Mouse (Mus musculus): Measurements from ENCODE around the gene Zfp800.

The Zfp800 gene

GRCm38 (mm10) chr6:28232618-28233361 is 165.0 kb downstream of the Zfp800 start:
- DNase-seq (ENCODE audit: low read depth, low spot score): no peak
- H3K36me3 ChIP-seq (ENCODE audit: control insufficient read depth, insufficient read depth, low read length, poor library complexity, severe bottlenecking): peaks cover 7% of the 10 kb centered on the region; the same call in 1 of the 2 replicates
- no peaks in the 10 kb centered on the region for H3K27me3 ChIP-seq (ENCODE audit: control insufficient read depth, insufficient read depth, low read length, poor library complexity, severe bottlenecking)

GRCm38 (mm10) chr6:28228085-28228484 is 169.7 kb downstream of the Zfp800 start:
- DNase-seq (ENCODE audit: low read depth, low spot score): no peak
- Histone ChIP-seq H3K27me3 (ENCODE audit: control insufficient read depth, insufficient read depth, low read length, poor library complexity, severe bottlenecking) (no peaks in the 10 kb centered on the region), H3K36me3 (ENCODE audit: control insufficient read depth, insufficient read depth, low read length, poor library complexity, severe bottlenecking) (peaks cover 7% of the 10 kb centered on the region; the same call in 1 of the 2 replicates)

GRCm38 (mm10) chr6:28221017-28221416 is 176.8 kb downstream of the Zfp800 start:
- Histone ChIP-seq H3K27me3 (ENCODE audit: control insufficient read depth, insufficient read depth, low read length, poor library complexity, severe bottlenecking) (no peaks in the 10 kb centered on the region), H3K36me3 (ENCODE audit: control insufficient read depth, insufficient read depth, low read length, poor library complexity, severe bottlenecking) (0 out of 2 replicates have a peak, but pooled peaks cover 1% of the 10 kb centered on the region)
- DNase-seq (ENCODE audit: low read depth, low spot score): no peak

- H3K36me3 ChIP-seq (ENCODE audit: control insufficient read depth, insufficient read depth, low read length, poor library complexity, severe bottlenecking): 0 out of 2 replicates have a peak, but pooled peaks cover 1% of the 10 kb centered on the region
- DNase-seq (ENCODE audit: low read depth, low spot score): no peak
- H3K27me3 ChIP-seq (ENCODE audit: control insufficient read depth, insufficient read depth, low read length, poor library complexity, severe bottlenecking): no peaks in the 10 kb centered on the region
Observed at GRCm38 (mm10) chr6:28218386-28218785, 179.4 kb downstream of the Zfp800 start.

GRCm38 (mm10) chr6:28215268-28215954 is 182.4 kb downstream of the Zfp800 start:
- DNase-seq (ENCODE audit: low read depth, low spot score): peak; percentile 63
- Histone ChIP-seq H3K36me3 (ENCODE audit: control insufficient read depth, insufficient read depth, low read length, poor library complexity, severe bottlenecking) (0 out of 2 replicates have a peak, but pooled peaks cover 1% of the 10 kb centered on the region), H3K27me3 (ENCODE audit: control insufficient read depth, insufficient read depth, low read length, poor library complexity, severe bottlenecking) (no peaks in the 10 kb centered on the region)

GRCm38 (mm10) chr6:28214658-28215267 is 183.0 kb downstream of the Zfp800 start:
- no peaks in the 10 kb centered on the region for H3K27me3 ChIP-seq (ENCODE audit: control insufficient read depth, insufficient read depth, low read length, poor library complexity, severe bottlenecking)
- DNase-seq (ENCODE audit: low read depth, low spot score): no peak
- 0 out of 2 replicates have a peak, but pooled peaks cover 1% of the 10 kb centered on the region for H3K36me3 ChIP-seq (ENCODE audit: control insufficient read depth, insufficient read depth, low read length, poor library complexity, severe bottlenecking)

- DNase-seq (ENCODE audit: low read depth, low spot score): no peak
- Histone ChIP-seq H3K27me3 (ENCODE audit: control insufficient read depth, insufficient read depth, low read length, poor library complexity, severe bottlenecking) (no peaks in the 10 kb centered on the region), H3K36me3 (ENCODE audit: control insufficient read depth, insufficient read depth, low read length, poor library complexity, severe bottlenecking) (no peaks in the 10 kb centered on the region)
Observed at GRCm38 (mm10) chr6:28203454-28203853, 194.4 kb downstream of the Zfp800 start.

- H3K27me3 ChIP-seq (ENCODE audit: control insufficient read depth, insufficient read depth, low read length, poor library complexity, severe bottlenecking): no peaks in the 10 kb centered on the region
- H3K36me3 ChIP-seq (ENCODE audit: control insufficient read depth, insufficient read depth, low read length, poor library complexity, severe bottlenecking): no peaks in the 10 kb centered on the region
- DNase-seq (ENCODE audit: low read depth, low spot score): no peak
Observed at GRCm38 (mm10) chr6:28202833-28203232, 195.0 kb downstream of the Zfp800 start.

GRCm38 (mm10) chr6:28193901-28194300 is 203.9 kb downstream of the Zfp800 start:
- DNase-seq (ENCODE audit: low read depth, low spot score): no peak
- H3K27me3 ChIP-seq (ENCODE audit: control insufficient read depth, insufficient read depth, low read length, poor library complexity, severe bottlenecking): no peaks in the 10 kb centered on the region
- H3K36me3 ChIP-seq (ENCODE audit: control insufficient read depth, insufficient read depth, low read length, poor library complexity, severe bottlenecking): no peaks in the 10 kb centered on the region

- DNase-seq (ENCODE audit: low read depth, low spot score): no peak
- Histone ChIP-seq H3K36me3 (ENCODE audit: control insufficient read depth, insufficient read depth, low read length, poor library complexity, severe bottlenecking) (no peaks in the 10 kb centered on the region), H3K27me3 (ENCODE audit: control insufficient read depth, insufficient read depth, low read length, poor library complexity, severe bottlenecking) (no peaks in the 10 kb centered on the region)
Observed at GRCm38 (mm10) chr6:28191935-28192334, 205.9 kb downstream of the Zfp800 start.

Measured in splenic B cell, adult 2 months (primary cell).